Mouse (Mus musculus) spleen, postnatal 36 days (tissue): ENCODE measurements around the gene Ttc9b.
"Not testable (repeated sequence)": the region's sequence is repeated elsewhere in the genome, so short reads cannot be mapped to it uniquely, and the experiment has no call there.

Experiments used
- DNase-seq, 2 experiments: peaks; one replicate each; pipeline ENCODE4 v3.0.0; 2022; ENCODE audit warnings: low spot score in 2 of 2, mixed read lengths in 1 of 2

The Ttc9b gene

GRCm38 (mm10) chr7:27635094-27635493 is 18.6 kb upstream of the Ttc9b start:
- DNase-seq: not testable (repeated sequence)

GRCm38 (mm10) chr7:27644471-27644870 is 9.2 kb upstream of the Ttc9b start:
- DNase-seq: no peak

GRCm38 (mm10) chr7:27646516-27646915 is 7.2 kb upstream of the Ttc9b start:
- no peak for DNase-seq

GRCm38 (mm10) chr7:27647281-27648002 is 6.3 kb upstream of the Ttc9b start:
- no peak for DNase-seq

GRCm38 (mm10) chr7:27649723-27650122 is 4.0 kb upstream of the Ttc9b start:
- no peak for DNase-seq

GRCm38 (mm10) chr7:27650949-27651348 is 2.8 kb upstream of the Ttc9b start:
- peak; percentile 43 to 58 for DNase-seq

GRCm38 (mm10) chr7:27654607-27655276 is 1.0 kb downstream of the Ttc9b start:
- DNase-seq: peak in 1 of 2 experiments; percentile 13

- no peak for DNase-seq
Measured at GRCm38 (mm10) chr7:27655545-27655944, 1.8 kb downstream of the Ttc9b start.

GRCm38 (mm10) chr7:27656600-27656999 is 2.9 kb downstream of the Ttc9b start:
- DNase-seq: no peak

- DNase-seq: no peak
Measured at GRCm38 (mm10) chr7:27657824-27658395, 4.2 kb downstream of the Ttc9b start.

GRCm38 (mm10) chr7:27658712-27659663 is 5.3 kb downstream of the Ttc9b start:
- DNase-seq: no peak

GRCm38 (mm10) chr7:27662038-27662437 is 8.3 kb downstream of the Ttc9b start:
- DNase-seq: no peak

- DNase-seq: no peak
Measured at GRCm38 (mm10) chr7:27673064-27673574, 19.4 kb downstream of the Ttc9b start.

- DNase-seq: no peak
Measured at GRCm38 (mm10) chr7:27673575-27674131, 19.9 kb downstream of the Ttc9b start.

- no peak for DNase-seq
Measured at GRCm38 (mm10) chr7:27674195-27674521, 20.4 kb downstream of the Ttc9b start.

GRCm38 (mm10) chr7:27674522-27675221 is 21.0 kb downstream of the Ttc9b start, which contains the start of gene Map3k10:
TSS of gene Map3k10 (minus strand) at chr7:27674598.
- peak; percentile 90 to 91 for DNase-seq

GRCm38 (mm10) chr7:27675222-27675612 is 21.5 kb downstream of the Ttc9b start:
- no peak for DNase-seq

- no peak for DNase-seq
Measured at GRCm38 (mm10) chr7:27683218-27683617, 29.5 kb downstream of the Ttc9b start.

- no peak for DNase-seq
Measured at GRCm38 (mm10) chr7:27685220-27685619, 31.5 kb downstream of the Ttc9b start.

- DNase-seq: no peak
Measured at GRCm38 (mm10) chr7:27685681-27686080, 32.0 kb downstream of the Ttc9b start.

GRCm38 (mm10) chr7:27687043-27687442 is 33.3 kb downstream of the Ttc9b start:
- no peak for DNase-seq
